Mouse (Mus musculus) CD4-positive, CD25-positive, alpha-beta regulatory T cell, adult 2 months (primary cell): ENCODE measurements at regions not wholly inside any gene's neighbourhood (a gene's known extent, or its start where the extent isn't known, plus 50 kb on each side); places are given as distances from the start of the nearest gene placed in this dataset.

ENCODE experiments used
- DNase-seq: peaks from one replicate; pipeline ENCODE4 v3.0.0-alpha.2; 2012; ENCODE audit warnings: low read depth, low spot score

DNA sequence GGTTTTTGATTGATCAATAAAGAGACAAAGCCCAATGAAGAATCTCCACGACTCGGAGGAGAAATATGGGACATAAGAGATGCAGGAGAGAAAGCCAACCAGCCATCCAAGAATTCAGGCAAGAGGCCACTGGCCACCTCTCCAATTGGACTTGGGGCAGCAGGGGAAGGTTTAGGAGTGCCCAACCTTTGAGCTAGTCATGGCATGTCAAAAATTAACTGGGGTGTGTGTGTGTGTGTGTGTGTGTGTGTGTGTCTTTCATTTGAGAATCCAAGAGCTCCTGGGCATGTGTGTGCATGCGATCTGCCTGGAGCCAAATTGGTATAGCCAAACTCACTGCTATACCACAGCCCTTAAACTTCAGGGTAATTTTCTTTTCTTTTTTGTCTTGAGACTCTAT lies 51.6 kb upstream of the Cecr2 start:
- DNase-seq = no peak

- DNase-seq = no peak
Observed at GRCm38 (mm10) chr6:120612346-120612745, 53.8 kb upstream of the Cecr2 start.

DNA sequence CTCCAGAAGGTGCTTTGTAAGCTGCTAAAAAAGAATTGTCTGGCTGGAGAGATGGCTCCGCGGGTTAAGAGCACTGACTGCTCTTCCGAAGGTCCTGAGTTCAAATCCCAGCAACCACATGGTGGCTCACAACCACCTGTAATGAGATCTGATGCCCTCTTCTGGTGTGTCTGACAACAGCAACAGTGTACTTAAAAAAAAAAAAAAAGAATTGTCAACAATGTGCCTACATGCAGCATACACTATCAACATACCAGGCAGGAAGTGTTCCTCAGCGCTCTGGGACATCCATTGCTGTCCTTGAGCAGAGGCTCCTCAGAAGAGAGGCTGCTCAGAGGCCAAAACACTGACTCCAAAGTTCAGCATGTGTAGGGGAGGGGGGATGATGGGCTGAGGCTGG lies 56.3 kb upstream of the Cecr2 start:
- no peak for DNase-seq

DNA sequence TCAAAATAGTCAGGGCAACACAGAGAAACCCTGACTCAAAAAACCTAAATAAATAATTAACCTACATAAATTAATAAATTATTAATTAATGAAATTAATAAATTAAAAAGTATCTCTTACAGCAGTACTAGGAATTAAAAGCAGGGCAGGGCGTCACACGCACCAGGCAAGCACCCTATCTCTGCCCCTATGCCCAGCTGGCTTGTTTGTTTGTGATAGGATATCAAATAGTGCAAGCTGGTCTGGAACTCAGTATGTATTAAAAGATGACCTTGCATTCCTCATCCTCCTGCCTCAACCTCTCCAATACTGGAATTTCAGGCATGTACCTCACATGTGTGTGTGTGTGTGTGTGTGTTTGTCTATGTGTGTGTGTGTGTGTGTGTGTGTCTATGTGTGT lies 60.7 kb upstream of the Cecr2 start:
- no peak for DNase-seq

DNA sequence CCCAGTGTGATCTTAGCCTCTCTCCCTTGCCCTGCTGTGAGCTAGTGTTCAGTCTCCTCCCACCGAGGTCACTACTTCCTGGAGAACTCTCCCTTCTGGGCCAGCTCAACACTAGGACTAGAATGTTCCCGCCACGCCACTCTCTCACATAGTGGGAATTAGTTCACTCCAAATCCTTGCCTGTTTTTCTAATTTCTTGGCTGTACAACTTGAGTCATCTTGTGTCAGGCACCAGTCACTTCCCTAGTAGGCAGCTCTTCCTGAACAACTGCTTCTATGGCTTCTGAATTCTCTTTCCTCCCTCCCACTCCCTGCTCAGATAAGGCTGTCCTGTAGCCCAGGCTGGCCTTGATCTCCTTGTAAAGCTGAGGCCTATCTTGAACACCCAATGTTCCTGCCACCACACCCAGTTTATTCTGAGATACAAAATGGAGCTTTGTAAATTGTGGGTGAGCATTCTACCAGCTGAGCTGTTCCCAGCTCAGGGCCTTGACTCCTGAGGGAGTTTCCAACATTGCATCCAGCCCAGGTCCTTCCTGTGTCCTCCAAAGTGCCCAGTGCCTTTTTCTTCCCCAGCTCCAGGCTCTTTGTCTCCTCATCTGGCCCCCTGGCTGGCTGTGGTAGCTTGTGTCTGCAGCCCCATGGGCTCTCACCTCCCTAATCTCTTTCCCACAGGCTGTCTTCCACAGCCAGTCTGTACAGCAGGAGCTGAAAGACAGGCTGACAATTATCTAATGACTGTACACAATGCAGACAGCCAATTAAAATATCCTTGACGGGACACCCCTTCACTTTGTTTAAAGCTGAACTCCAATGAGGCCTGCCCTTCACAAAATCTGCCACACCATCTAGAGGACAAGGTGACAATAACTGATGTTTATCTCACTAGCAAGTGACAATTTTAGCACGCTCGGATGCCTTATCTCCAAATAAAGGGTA lies 61.9 kb upstream of the Cecr2 start:
- no peak for DNase-seq

DNA sequence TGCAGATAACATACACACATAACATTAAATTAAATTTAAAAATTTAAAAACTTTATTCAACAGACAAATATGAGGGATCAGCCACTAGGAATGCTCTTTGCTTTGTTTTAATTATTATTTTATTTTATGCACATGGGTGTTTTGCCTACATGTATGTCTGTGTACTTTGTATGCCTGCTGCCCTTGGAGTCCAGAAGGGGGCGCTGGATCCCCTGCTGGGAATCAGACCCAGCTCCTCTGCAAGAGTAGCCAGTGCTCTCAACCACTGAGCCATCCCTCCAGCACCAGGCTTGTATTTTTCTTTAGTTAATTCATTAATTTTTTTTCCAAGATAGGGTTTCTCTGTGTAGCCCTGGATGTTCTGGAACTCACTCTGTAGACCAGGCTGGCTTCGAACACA lies 62.7 kb upstream of the Cecr2 start:
- DNase-seq = peak; percentile 33

GRCm38 (mm10) chr6:120600376-120600775 lies 65.8 kb upstream of the Cecr2 start:
- DNase-seq = no peak

GRCm38 (mm10) chr6:120598471-120598870 lies 67.4 kb upstream of the Hdhd5 start:
- DNase-seq = no peak

- no peak for DNase-seq
Observed at GRCm38 (mm10) chr6:120597887-120598286, 66.8 kb upstream of the Hdhd5 start.

GRCm38 (mm10) chr6:120596717-120597116 lies 65.6 kb upstream of the Hdhd5 start:
- DNase-seq = no peak

GRCm38 (mm10) chr6:120594463-120594862 lies 63.3 kb upstream of the Hdhd5 start:
- DNase-seq = no peak

DNA sequence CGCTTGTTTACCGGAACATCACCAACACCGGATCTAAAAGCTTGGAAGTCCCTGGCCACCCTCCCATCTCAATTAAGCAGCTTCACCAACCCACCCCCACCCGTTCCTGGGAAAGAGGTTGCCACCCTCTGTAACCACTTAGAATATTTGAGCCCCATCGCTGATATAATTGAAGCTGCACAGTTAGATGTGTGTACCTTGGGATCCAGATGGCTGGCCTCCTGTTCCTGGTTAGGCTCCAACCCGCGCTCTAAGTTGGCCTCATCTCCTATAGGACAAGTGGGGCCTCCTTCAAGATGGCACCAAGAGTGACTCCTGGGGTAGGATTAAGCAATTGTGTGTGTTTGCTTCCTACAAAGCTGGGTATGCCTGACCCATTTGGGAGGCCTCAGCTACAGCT lies 61.6 kb upstream of the Hdhd5 start:
- no peak for DNase-seq

DNA sequence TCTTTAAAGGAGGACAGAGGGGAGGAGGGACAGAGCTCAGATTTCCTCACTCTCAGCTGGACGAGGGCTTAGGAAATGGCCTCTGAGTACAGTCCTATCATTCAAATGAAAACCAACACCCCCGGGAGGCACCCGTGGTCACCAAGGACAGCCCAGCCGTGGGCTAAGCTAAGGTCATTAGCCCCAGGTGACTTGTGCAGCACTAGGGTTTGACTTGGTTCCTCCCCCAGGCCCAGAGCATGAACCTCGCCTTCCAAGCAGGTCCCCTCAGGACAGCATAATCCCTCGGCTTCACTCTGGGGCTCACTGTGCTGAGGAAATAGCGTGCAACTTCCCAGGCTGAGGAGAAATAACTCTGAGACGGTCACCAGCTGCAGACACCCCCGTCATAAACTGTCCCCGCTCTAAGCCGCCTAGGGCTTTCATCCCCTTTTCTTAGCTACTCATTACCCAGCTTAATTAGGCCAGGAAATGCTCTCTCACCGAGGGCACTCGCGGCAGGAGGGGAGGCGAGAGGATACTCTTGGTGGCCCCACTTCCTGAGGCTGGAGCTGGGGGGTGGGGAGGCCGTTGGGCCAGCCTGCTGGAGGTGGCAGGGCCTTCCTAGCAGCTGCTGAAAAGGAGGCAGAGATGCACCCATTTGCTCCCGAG lies 61.0 kb upstream of the Hdhd5 start:
- DNase-seq = no peak

DNA sequence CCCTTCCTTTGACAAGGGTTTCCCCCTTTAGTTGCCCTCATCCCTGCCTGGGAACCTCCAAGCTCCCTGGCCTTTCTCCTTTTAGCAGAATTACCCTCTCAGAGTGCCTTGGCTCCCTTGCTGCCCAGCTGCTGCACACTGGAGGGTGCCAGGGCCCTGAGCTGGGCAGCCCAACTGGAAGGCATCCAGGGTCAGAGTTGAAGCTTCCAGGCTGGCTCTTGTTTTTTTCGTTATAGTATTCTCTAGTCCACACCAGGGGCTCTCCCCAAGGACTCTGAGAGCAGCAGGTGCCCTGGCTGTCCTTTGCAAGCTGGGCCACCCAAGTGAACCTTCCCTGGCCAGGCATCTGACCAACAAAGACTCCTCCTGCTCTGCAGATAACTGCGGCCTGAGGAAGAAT lies 59.1 kb upstream of the Hdhd5 start:
- DNase-seq = no peak

DNA sequence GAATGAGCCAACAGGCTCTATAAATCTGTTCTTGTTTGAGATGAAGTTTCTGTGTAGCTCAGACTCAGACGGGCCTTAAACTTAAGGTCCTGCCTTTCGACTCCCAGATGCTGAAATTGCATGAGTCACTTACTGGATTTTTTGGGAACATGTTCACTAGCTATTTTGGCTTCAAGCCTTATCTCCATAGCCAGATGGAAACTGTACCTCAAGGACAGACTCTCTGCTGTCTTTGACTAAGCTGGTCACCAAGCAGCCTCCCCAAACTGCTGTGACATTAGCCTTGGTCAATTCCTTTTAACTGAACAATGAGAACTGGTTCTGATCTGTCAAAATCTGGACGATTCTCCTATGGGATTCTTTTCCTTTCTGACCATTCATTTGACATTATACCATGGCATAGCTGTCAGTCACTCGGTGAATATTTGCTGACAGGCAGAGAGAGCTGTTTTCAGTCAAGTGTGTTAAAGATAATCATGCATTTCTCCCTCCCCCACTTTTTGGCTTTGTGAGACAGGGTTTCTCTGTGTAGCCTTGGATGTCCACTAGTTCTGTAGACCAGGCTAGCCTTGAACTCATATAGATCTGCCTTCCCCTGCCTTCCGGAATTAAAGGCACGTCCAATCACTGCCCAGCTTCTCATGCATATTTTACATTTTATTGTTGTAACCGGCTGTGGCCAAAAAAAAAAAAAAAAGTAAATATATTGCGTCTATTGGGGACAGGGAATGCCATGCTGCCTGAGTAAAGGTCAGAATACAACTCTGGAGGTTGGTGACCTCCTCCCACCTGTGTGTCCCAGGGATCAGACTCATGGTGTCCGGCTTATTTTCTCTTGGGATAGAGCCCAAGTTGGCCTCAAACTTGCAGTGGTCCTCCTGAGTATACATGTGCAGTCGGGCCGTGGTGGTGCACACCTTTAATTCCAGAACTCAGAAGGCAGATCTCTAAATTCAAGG lies 57.9 kb upstream of the Hdhd5 start:
- no peak for DNase-seq

DNA sequence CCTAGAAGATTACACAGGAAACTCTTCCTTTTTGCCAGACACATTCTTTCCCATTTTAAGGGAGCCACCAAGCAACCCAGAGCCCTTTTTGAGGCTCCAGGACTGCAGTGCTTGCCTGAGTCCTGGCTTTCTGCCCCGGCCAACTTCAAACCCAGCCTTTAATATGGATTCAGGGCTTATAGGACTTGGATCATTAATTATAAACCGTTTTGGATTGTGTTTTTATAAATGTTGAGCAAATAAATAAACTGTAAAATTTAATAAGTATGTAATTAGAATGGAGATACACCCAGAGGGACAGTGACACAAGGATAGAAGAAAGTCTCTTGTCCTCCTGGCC lies 54.8 kb upstream of the Hdhd5 start:
- DNase-seq = no peak

DNA sequence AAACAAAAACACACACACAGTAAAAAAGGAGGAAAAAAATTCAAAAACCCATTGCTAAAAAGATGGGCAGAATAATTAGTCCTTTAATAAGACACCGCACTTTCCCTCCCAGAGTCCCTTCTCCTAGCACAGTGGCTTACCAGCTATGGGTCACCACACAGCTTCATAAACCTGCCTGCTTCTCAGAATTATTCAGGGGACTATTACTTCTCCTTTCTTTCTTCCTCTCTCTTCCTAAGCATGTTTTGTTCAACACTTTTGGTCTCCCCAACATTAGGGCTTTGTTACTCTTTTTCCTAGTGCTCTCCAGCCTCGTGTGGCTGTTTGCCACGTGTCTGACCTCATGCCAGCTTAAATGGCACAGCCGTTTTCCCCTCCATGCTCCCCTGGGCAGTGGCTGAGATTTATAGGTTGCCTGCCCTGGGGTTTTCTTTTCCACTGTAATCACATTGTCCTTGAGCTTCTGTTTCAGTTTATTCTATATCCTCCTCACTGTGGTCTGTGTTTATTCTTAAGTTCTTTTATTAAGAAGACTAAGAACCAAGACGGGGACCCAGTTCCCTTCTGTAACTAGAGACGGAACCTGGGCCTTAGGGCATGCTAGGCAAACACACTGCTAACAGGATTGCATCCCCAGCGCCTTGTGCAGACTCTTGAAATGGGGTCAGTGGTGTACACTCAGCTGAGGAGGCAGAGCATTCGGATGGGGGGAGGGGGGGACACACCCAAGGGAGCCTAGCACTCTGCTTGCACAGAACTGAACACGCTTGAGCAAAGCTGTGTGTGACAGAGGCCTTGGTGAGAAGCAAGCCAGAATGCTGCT lies 54.2 kb upstream of the Hdhd5 start:
- no peak for DNase-seq

DNA sequence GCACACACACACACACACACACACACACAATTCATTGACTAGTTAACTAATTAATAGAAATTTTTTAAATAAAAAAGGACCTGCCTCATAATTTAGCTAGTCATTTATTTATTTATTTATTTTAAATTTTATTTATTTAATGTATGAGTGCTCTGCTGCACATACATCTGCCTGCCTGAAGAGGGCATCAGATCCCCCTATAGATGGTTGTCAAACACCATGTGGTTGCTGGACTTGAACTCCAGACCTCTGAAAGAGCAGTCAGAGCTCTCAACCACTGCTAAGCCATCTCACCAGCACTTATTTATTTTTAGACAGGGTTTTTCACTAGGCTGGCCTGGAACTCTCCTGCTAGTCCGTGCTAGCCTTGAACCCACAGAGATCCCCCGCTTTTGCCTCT lies 50.6 kb upstream of the Hdhd5 start:
- DNase-seq = peak; percentile 17
